Mouse (Mus musculus) adrenal gland, postnatal 36 days (tissue): Measurements from ENCODE around the gene Pfas. TPM values are rescaled to one million over a fixed set of nuclear protein-coding genes. Genes with fewer than 3 reads are reported as not detected.
"Not testable (repeated sequence)": the region's sequence is repeated elsewhere in the genome, so short reads cannot be mapped to it uniquely, and the experiment has no call there.

Source experiments
- DNase-seq, 2 experiments: peaks; one replicate each; pipeline ENCODE4 v3.0.0; 2021; ENCODE audit warnings: mixed read lengths in 1 of 2
- microRNA-seq: library from miRNA; unstranded; fragments of <30 nt; microRNA quantifications from one replicate; pipeline ENCODE4 v1.2.0, GENCODE M21; 2021
- total RNA-seq, 2 experiments: library from RNA; stranded (reverse); gene quantifications; 2 replicates each; pipeline ENCODE4 v1.2.3; 2021

Pfas gene
- total RNA-seq, 2 experiments from 2014 or later, result 28.3 to 30.6 TPM

GRCm38 (mm10) chr11:68939451-68940304 lies 68.6 kb downstream of the Pfas start:
- peak; percentile 89 to 90 for DNase-seq

GRCm38 (mm10) chr11:68936951-68937350 lies 71.3 kb downstream of the Pfas start:
- DNase-seq, result not testable (repeated sequence)

Small RNA genes lying within 50 kb of the gene (microRNA-seq; reads per million reads assigned to microRNA genes)
- not detected for gene Mir3062

Other genes starting within 250 kb of the Pfas start
- gene Ndel1, start 136.6 kb downstream of the Pfas start, total RNA-seq, result 10 to 100 TPM; 58.4 to 81.8 TPM
- gene Rnf222, start 119.9 kb downstream of the Pfas start, total RNA-seq, result under 1 TPM in 1 of 2 experiments, not detected in 1; 0.13 TPM
- gene Rpl26, start 106.9 kb downstream of the Pfas start, total RNA-seq, result 1,000 to 10,000 TPM; 1,232 to 1,254 TPM
- under 1 TPM in 1 of 2 experiments, not detected in 1; 0.46 TPM for gene Odf4, start 81.4 kb downstream of the Pfas start, total RNA-seq
- 10 to 100 TPM; 14.8 to 19.9 TPM for gene Arhgef15, start 51.0 kb downstream of the Pfas start, total RNA-seq
- 10 to 100 TPM; 28.8 to 36.4 TPM for gene Slc25a35, start 40.3 kb downstream of the Pfas start, total RNA-seq
- gene Rangrf, start 33.3 kb downstream of the Pfas start, total RNA-seq, result 10 to 100 TPM; 22.5 to 23.3 TPM
- 10 to 100 TPM; 19.5 to 28.9 TPM for gene Ctc1, start 7.5 kb upstream of the Pfas start, total RNA-seq
- 1 to 10 TPM; 5.0 to 6.4 TPM for gene Aurkb, start 37.2 kb upstream of the Pfas start, total RNA-seq
- 10 to 100 TPM; 26.4 to 30.4 TPM for gene Borcs6, start 51.3 kb upstream of the Pfas start, total RNA-seq
- 10 to 100 TPM; 13.5 to 17.5 TPM for gene Tmem107, start 62.3 kb upstream of the Pfas start, total RNA-seq
- 100 to 1,000 TPM; 116 to 130 TPM for gene Vamp2, start 80.0 kb upstream of the Pfas start, total RNA-seq
- gene Per1, start 86.8 kb upstream of the Pfas start, total RNA-seq, result 100 to 1,000 TPM; 112 to 153 TPM
- gene Hes7, start 111.9 kb upstream of the Pfas start, total RNA-seq, result under 1 TPM; 0.17 to 0.26 TPM
- under 1 TPM; 0.50 to 0.76 TPM for gene 9130213A22Rik, start 114.1 kb upstream of the Pfas start, total RNA-seq
- gene Aloxe3, start 117.4 kb upstream of the Pfas start, total RNA-seq, result 1 to 10 TPM in 1 of 2 experiments, under 1 TPM in 1; 0.63 to 1.1 TPM
- gene Alox12b, start 148.5 kb upstream of the Pfas start, total RNA-seq, result not detected
- gene Alox8, start 189.4 kb upstream of the Pfas start, total RNA-seq, result not detected
- gene Gucy2e, start 228.6 kb upstream of the Pfas start, total RNA-seq, result not detected